Mouse (Mus musculus) ovary, postnatal 36 days (tissue): ENCODE data around the gene Tnfrsf19.

Experiments used
- DNase-seq: peaks from one replicate; pipeline ENCODE4 v3.0.0; 2022; ENCODE audit warnings: low spot score, mixed read lengths

The Tnfrsf19 gene

GRCm38 (mm10) chr14:61046091-61046681 lies at the start of gene Tnfrsf19:
Gene Tnfrsf19 (minus strand): TSS chr14:61046490.
- peak; percentile 67 for DNase-seq

GRCm38 (mm10) chr14:61092073-61092472 lies 45.8 kb upstream of the Tnfrsf19 start:
- no peak for DNase-seq

- DNase-seq: no peak
These were observed 44.7 kb upstream of the Tnfrsf19 start for GRCm38 (mm10) chr14:61090955-61091354.

GRCm38 (mm10) chr14:61088187-61088586 lies 41.9 kb upstream of the Tnfrsf19 start:
- no peak for DNase-seq

- peak; percentile 46 for DNase-seq
These were observed 39.0 kb upstream of the Tnfrsf19 start for GRCm38 (mm10) chr14:61085325-61085724.

GRCm38 (mm10) chr14:61069555-61069954 lies 23.3 kb upstream of the Tnfrsf19 start:
- DNase-seq: no peak

- DNase-seq: no peak
These were observed 15.4 kb upstream of the Tnfrsf19 start for GRCm38 (mm10) chr14:61061729-61062128.

- DNase-seq: no peak
These were observed 13.1 kb upstream of the Tnfrsf19 start for GRCm38 (mm10) chr14:61059316-61059945.

- DNase-seq: no peak
These were observed 10.7 kb upstream of the Tnfrsf19 start for GRCm38 (mm10) chr14:61056962-61057361.

GRCm38 (mm10) chr14:61056445-61056844 lies 10.2 kb upstream of the Tnfrsf19 start:
- no peak for DNase-seq

- no peak for DNase-seq
These were observed 9.6 kb upstream of the Tnfrsf19 start for GRCm38 (mm10) chr14:61055864-61056263.

- no peak for DNase-seq
These were observed 5.9 kb upstream of the Tnfrsf19 start for GRCm38 (mm10) chr14:61052163-61052562.

- no peak for DNase-seq
These were observed 722 bp downstream of the Tnfrsf19 start for GRCm38 (mm10) chr14:61045446-61046090.

- DNase-seq: no peak
These were observed 2.0 kb downstream of the Tnfrsf19 start for GRCm38 (mm10) chr14:61044316-61044715.

- no peak for DNase-seq
These were observed 2.6 kb downstream of the Tnfrsf19 start for GRCm38 (mm10) chr14:61043511-61044310.

- DNase-seq: no peak
These were observed 4.0 kb downstream of the Tnfrsf19 start for GRCm38 (mm10) chr14:61042291-61042690.

- DNase-seq: no peak
These were observed 6.1 kb downstream of the Tnfrsf19 start for GRCm38 (mm10) chr14:61040236-61040635.

GRCm38 (mm10) chr14:61038082-61038472 lies 8.2 kb downstream of the Tnfrsf19 start:
- no peak for DNase-seq

- peak; percentile 66 for DNase-seq
These were observed 8.8 kb downstream of the Tnfrsf19 start for GRCm38 (mm10) chr14:61037321-61038081.

GRCm38 (mm10) chr14:61030366-61030765 lies 15.9 kb downstream of the Tnfrsf19 start:
- DNase-seq: no peak

- DNase-seq: no peak
These were observed 22.3 kb downstream of the Tnfrsf19 start for GRCm38 (mm10) chr14:61024006-61024405.

GRCm38 (mm10) chr14:61022383-61022782 lies 23.9 kb downstream of the Tnfrsf19 start:
- DNase-seq: peak; percentile 39
